Mouse (Mus musculus) gastrocnemius, postnatal 10 days (tissue): ENCODE results near the gene Slc10a7. TPM values are rescaled to one million over a fixed set of nuclear protein-coding genes. Genes with fewer than 3 reads are reported as not detected.
A peak's percentile ranks its signal among the peaks of the same experiment; 100 is the strongest.
"Not testable (repeated sequence)": the region's sequence is repeated elsewhere in the genome, so short reads cannot be mapped to it uniquely, and the experiment has no call there.

Experiments used
- DNase-seq: peaks from one replicate; pipeline ENCODE4 v3.0.0; 2021; ENCODE audit warnings: mixed read lengths
- long read RNA-seq, 2 experiments: library from polyadenylated mRNA; stranded (forward); transcript quantifications; one replicate each; pipeline ENCODE4 v2.0.0; 2021
- total RNA-seq, 2 experiments: library from RNA; stranded (reverse); gene quantifications; 2 replicates each; pipeline ENCODE4 v1.2.3; 2021

The Slc10a7 gene
- 10 to 100 TPM; 10.1 to 11.0 TPM for total RNA-seq
- long read RNA-seq, experiment 1, transcript Slc10a7-201 (12 exons, 3,595 nt): major isoform, 8 of 14 reads
- long read RNA-seq, experiment 1, partial matches to known transcripts: 1 of 14 reads
- long read RNA-seq, experiment 1, other reads (novel, unspliced or antisense): 5 of 14 reads
- long read RNA-seq, experiment 2, partial matches to known transcripts: 0 of 6 reads
- long read RNA-seq, experiment 2, other reads (novel, unspliced or antisense): 3 of 6 reads

DNA sequence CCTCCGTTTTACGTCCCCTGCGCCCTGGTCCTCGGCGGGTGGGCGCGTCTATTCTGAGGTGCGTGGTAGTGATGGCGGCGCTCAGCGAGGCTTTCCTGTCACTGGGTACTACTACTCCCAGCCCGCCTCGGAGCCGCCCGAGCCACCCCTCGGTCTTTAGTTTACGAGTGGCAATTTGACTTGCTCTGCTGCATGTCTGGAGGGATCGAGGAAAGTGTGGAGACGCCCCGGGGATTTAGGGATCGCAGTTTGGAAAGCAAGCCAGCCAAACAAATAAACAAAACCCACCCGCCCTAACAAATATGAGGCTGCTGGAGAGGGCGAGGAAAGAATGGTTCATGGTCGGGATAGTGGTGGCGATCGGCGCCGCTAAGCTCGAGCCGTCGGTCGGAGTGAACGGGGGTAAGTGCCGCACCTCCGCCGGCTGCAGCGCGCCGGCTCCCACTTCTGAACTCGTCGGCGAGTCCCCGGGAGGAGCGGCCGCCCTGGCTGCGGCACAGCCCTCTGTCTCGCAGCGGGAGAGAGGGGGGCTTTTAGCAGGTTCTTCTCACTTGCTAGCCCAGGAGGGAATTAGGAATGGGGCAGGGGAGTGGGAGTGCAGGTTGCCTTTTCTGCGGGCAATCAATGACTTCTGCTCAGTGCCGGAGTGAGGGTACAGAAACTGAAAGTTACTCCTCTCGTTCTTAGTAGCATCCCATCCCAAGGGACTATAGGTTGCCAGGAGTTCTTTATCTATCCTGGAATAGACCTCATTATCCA, at the start of gene Slc10a7:
Gene Slc10a7 (plus strand): TSS at position 74 of the 759 bp plus-strand sequence.
- DNase-seq: peak; percentile 79

DNA sequence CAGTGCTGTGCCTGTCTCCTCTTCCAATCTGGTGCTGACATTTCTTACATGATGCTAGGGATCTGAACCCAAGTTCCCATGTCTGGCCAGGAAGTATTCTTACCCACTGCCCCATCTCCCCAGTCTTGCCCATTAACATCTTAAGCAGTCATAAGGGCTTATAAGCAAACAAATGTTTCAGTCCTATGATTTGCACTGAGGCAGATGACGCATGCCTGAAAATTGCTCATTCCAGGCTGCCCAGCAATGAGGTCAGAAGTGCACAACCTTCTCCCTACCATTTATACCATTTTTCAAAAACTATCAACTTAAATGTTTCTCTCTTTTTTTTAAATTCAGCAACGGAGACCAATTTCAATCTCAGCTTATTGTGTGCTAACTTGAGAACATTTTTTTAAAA, 45.2 kb upstream of the Slc10a7 start:
- no peak for DNase-seq

DNA sequence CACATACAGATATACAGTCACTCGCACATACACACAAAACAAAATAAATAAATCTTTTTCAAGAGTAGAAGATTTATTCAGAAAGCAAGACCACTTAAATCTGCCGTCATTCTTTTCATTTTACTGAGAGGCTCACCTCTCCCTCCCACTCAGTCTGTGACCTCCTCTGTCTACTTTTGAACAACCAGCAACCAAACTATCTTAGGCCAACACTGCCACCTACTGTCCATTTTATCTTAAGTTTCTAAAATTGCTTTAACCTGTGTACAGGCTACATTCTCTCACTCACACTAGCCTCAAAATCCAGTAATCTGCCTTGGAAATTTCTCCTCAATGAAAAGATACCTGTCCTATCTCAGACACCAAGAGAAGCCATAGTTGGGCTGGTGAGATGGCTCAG, 41.3 kb upstream of the Slc10a7 start:
- DNase-seq: no peak

DNA sequence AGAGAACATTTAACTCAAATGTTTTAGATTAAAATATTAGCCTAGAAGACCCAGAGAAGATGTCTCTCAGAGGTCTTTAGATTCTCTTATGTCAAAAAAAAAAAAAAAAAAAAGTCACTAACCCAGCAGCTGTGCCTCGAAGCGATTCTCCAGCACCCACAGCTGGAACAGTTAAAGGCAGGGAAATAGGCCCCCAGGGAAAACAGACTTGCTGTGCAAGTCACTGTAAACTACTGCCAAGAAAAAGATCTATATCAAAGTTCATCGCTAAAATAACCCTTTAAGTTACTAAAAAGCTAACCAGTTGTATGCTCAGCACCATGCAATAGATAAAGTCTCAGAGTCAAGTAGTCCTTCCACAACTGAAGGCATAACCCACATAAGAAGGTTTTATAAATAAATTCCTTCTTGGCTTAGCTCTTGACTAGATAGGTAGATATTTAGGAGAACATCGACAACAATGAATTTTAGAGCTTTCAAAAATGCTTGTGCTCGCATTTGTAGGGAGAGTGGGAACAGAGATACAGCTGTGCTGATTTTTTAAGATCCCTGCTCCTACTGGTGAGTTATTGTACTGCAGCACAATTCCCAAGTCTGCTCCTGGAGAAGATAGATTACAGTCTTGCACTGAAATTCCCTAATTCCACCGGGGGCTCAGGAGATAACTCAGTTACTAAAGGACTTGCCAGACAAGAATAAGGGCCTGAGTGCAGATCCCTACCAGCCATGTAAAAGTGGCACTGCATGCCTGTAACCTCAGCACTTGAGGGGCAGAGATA, 31.9 kb upstream of the Slc10a7 start:
- DNase-seq: no peak

DNA sequence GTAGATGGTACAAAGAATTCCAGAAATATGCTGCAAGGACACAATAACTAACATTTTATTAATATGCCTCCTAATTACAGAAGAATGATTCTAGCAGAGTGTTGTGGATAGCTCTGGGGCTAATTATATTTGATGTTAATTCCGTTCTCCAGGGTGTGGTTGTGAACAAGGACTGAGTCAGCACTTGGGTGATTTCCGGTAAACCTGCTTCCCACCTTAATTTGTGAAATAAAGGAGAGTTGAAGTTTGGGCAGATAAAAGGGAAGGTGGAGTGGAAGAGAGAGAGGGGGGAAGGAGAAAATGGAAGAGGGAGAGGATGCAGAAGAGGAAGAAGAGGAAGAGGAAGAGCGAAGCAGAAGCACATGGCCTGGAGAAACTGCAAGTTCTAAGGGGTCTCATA, 19.4 kb upstream of the Slc10a7 start:
- no peak for DNase-seq

DNA sequence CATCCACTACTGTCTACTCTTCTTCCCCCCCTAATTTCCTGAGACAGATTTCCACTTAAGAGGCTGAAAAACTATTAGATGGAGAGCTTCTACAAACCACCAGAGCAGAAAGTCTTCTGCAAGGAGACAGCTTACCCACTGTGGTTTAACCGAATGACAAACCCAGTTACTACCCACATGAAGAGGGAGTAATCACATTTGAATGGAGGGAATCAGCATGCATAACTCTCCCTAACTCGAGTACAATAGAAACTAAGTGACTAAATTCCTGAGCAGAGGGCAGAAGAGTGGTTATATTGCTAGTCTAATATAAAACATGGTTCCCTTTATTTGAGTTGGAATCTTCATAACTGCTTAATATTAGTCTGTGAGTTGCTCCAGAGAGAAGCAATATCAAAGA, 16.1 kb upstream of the Slc10a7 start:
- no peak for DNase-seq

DNA sequence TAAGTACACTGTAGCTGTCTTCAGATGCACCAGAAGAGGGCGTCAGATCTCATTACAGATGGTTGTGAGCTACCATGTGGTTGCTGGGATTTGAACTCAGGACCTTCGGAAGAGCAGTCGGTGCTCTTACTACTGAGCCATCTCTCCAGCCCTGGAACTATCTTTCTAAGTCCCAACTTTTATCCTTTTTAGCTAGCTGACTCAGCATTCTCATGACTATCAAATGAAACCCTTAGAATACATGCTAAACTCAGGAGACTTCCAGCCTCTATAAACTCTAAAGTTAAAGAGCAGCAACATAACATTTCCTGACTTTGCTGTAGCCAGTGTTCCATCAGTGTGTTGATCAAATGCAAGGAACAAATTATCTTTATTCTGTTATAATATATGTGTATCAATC, 12.9 kb upstream of the Slc10a7 start:
- not testable (repeated sequence) for DNase-seq

DNA sequence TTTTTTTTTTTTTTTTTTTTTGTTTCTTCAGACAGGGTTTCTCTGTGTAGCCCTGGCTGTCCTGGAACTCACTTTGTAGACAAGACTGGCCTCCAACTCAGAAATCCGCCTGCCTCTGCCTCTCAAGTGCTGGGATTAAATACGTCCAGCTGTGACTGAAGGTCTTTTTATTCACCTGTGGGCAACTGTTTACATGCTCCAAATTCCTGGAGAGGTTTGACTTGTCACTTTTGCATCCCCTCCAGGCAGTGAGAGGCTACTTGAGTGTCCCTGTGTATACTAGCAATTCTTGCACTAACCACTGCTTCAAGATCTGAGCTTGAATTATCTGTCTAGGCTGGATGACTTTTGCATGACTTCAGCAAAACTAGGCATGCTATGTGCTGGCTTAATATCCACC, 6.4 kb upstream of the Slc10a7 start:
- no peak for DNase-seq

DNA sequence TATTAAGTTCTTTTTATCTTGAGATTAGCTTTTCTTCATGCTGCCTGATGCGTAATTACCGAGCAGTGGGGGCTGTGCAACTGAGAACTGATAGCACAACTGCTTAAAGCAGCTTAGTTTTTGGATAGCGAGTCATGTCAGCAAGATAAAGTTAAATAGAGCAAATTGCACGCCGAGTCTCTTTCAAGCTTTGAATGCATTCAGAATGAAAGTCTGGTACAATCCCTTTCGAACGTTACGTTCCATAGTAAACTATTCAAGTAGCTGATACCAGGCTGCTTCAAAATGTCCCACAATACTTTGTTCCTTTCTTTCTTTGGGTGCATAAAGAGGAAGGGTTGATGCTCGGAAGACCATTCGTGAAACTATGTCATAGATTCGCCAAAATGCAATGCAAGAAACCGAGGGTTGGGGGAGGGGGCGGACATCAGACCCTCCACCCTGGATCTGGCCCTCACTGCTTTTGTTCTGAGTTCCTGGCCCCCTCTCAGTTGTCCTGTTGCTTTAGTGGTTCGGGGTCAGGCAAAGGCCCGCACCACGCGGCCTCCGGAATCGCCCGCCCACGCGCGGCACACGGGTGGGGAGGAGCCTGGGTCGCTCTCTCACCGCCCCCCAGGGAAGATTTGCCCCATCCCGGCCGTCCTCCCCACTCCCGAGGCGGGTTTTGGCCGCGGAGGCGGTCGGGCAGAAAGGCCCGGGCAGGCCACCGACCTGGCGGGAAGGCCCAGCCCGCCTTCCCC, 997 bp upstream of the Slc10a7 start:
- peak; percentile 51 for DNase-seq

DNA sequence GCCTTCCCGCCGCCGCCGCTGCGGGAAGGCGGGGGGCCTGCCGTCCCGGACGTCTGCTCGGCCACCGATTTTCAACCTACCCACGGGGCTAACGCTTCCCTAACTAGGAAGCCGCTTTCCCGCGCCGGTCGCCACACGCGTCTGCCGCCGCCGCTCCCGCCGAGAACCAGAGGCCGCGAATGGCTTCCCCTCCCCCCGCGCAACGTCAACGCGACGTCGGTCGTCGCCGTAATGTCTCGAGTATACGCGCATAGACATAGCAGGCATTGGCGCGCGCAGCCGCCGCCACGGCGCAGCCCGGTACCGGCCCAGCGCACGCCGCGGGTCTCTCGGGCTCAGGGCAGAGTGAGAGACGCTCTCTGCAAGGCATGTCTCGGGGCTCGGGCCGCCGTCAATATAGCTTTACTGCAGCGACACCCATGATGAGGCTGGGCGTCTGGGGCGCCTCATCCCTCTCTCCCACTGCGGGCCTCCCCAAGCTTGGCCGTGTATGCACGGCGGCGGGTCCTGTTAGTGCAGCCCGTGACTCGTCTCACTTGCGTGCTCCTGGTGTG, 350 bp upstream of the Slc10a7 start, which contains the start of gene Rbmxl1:
Gene Rbmxl1 (minus strand): TSS at position 180 of the 554 bp plus-strand sequence.
- DNase-seq: peak; percentile 96

DNA sequence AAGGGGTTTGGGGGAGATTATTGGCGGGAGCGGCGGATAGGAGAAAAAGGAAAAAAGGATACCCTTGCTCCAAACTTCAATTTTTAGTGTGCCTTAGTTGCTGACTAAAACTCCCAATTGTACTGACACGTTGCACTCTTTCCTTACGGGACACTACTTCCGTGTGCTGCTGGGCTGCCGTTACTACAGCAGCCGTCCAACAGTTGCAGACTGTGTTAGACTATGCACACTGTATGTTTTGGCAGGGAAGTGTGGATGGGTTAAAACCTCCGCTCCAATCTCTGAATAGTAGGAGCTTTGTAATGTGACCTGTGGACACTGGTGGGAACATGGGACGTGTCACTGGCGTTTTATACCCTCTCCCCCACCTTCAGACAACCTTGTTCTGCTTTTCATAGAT, 948 bp downstream of the Slc10a7 start:
- no peak for DNase-seq

DNA sequence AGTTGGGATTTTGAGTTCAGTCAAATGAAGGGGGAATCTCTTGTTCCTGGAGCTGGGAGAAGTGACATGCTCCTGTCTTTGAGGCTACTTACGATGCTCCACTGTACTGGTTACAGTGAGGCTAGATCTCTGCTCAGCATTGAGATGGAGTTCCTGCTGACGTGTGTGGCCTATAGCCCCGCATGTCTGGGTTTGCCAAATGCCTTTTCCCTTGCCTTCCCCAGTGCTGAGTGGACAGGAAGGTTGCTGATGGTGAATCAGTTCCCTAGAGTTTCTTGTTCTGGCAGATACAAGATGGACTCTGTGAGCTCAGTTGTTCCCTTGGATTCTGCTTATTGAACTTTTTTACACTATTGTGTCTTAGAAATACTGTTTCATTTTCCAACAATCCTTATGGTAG, 1.8 kb downstream of the Slc10a7 start:
- no peak for DNase-seq

DNA sequence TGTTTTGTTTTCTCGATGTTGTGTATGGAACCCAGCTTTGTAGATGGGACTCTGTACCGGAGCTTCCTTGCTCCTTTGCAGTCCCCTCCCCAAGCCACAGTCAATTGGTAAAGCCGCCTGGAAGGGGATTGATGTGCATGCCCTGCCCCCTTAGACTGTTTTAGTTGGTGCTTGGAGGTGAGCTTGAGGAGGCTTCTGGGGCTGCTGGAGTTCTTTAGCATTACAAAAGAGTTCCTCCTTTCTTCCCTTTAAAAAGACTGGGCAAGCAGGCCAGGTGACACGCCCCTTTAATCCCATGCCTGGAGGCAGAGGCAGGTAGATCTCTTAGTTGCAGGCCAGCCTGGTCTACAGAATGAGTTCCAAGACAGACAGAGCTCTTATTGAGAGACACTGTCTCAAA, 4.0 kb downstream of the Slc10a7 start:
- DNase-seq: no peak

DNA sequence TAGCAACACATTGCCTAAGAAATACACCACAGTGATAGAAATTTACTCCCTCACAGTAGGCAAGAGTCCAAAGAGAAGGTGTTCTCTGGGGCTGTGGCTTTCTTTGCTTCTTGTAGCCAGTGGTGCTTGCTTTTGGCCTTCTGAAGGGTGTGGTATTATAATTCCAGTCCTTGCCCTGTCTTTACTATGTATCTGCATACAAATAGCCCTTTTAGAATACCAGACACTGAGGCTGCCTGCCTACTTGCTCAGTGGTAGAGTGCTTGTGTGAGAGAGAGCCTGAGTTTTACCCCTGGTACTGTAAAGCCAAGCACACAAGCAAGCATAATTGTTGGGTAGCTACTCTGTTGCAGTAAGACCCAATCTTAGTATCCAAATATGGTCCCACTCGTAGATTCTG, 5.6 kb downstream of the Slc10a7 start:
- DNase-seq: no peak

DNA sequence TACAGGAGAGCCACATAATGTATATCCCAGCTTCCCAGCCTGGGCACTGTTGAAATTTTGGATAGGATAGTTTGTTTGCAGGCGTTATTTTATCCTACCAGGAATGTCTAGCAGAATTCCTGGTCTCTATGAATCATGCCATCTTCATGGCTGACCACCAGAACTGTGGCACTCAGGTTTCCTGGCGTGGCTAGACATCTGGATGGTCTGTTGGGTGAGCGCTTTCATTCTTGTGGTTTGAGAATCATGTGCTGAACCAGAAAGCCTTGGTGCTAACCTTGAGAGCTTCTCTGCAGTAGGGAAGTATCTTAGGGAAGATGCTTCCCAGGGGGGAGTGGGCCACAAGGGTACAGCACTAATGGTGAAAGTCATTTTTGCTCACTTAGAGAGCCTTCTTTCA, 6.0 kb downstream of the Slc10a7 start:
- DNase-seq: no peak

DNA sequence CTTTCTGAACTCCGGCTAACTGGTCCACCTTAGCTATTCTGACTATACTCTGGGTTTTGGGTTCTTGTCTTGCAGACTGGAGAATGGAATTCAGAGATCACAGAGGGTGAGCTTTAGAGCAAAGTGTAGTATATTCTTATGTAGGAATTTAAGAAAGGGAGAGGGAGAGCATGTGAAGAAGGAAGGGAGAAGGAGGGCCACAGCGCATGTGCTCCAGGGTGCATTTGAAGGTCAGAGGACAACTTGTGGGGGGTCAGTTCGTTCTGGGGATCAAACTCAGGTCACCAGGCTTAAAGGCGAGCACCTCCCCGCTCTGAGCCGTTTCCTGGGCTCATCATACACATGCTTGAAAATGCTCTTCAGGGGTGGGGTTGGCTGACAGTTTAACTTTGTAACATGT, 24.8 kb downstream of the Slc10a7 start:
- no peak for DNase-seq

DNA sequence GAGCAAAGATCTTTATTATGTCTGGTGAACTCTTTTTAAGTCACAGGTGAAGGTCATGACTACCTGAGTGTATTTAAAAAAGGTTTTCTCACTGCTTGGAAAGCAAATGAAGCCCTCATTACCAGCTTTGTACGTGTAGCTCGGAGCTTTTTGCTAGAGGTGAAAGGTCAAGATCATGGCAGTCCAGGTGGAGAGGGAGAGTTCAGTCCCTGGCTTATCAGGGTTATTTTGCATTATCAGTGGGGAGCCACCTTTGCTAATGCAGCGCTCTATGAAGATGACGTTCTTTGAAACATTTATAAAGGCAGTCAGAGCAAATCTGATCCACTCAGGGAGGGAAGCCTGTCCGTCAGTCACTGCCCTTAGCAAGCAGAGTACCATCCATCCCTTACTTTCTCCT, 27.6 kb downstream of the Slc10a7 start:
- DNase-seq: no peak

DNA sequence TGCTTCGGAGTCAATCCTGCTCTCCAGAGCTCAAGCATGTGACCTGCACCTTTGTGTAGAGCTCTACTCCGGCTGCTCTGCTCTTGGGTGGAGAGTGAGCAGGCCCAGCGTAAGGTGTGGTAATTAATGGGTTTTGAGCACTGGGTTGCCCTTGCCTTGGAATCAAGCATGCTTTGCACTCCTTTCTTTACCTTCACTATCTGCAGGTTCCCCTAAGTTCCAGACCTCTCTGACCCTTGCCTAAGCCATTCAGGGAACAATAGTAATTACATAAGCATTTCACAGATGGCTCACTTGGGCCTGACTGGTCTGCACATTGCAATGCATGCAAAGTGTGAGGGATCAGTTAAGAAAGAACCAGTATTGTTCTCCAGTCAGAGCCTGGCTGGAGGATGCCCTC, 28.6 kb downstream of the Slc10a7 start:
- no peak for DNase-seq

DNA sequence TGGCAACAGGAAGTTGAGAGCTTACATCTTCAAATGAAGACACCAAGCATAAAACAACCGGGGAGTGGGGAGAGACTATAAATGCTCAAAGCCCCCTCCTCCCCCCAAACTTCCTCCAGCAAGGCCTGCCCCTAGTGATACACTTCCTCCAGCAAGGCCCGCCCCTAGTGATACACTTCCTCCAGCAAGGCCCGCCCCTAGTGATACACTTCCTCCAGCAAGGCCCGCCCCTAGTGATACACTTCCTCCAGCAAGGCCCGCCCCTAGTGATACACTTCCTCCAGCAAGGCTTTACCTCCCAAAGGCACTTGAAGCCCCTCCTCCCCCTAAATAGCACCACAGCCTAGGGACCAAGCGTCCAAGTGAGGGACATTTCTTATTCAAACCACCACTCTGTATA, 33.5 kb downstream of the Slc10a7 start:
- DNase-seq: not testable (repeated sequence)

DNA sequence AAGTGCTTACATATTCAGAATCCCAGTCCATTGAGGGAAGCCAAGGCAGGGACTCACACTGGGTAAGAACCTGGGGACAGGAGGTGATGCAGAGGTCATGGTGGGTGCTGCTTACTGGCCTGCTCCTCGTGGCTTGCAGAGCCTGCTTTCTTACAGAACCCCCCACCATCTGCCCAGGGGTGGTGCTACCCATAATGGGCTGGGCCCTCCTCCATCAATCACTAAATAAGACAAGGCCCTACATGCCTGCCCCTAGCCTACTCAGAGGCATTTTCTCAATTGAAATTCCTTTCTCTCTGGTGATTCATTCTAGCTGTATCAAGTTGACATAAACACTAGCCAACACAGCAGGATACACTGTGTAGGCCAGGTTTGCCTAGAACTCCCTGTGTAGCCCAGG, 34.5 kb downstream of the Slc10a7 start:
- no peak for DNase-seq

DNA sequence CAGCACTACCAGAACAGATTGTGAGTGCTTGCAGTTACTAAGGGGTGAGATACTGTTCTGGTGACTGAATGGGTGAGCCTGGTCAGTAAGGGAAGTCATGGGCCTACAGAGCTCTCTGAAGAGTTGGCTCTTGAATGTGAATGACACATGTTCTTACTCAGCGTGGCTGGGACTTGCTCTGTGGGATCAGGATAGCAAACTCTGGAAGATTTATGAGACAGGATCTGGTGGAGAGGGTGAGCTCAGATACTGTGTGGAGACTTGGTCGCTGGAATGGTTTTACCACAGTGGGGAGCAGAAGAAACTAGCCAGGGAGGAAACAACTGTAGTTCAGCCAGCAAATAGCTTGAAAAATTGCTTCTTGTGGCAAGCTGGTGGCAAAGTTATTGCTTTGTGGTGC, 35.4 kb downstream of the Slc10a7 start:
- DNase-seq: no peak

DNA sequence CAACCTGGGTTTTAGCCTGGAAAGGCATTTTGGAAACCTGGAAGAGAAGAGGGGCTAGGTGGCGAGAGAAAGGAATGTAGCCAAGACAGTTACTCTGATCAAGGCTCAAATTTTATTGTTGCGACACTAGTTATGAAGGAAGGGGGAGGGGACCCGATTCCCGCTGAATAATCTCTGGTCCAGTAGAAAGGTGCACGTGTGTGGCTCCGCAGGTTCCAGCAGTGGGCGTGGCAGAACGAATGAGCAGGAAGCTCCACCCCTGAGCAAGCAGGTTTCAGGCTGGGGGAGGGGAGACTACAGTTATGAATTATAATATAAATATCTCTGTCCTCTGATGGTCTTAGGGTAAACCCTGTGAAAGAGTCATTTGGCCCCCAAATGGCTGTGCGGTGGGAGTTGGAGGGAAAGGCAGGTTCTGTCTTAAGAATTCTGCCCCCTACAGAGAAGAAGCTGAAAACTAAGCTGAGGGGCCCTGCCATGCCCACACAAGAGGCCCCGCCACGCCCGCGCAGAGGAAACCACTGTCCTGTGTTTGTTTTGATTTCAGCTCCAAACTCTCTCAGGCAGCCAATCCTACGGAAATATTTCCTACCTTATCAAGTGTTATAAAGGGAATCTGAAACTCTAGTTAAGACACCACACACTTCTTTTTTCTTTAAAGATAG, 36.1 kb downstream of the Slc10a7 start:
- not testable (repeated sequence) for DNase-seq
